In the genomic region with DNA sequence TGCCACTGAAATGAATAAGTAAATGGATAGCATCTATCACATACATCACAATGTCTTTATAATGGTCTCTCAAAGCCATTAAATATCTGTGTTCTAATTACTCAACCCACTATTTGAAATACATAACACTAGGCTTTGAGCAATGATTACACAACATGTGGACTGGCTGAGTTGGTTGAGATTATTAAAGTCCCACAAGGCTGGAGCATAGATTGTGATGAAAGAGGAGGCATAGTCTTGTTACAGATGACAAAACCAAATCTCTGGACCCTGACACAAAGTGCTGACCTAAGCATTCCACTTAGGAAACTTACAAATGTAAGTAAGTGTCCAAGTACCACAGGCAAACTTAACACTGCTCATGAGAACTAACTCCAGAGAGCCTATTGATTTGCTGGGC, we compare ENCODE assay signal across 25 mouse cellular contexts.
"Had no signal": no experiment of that assay in that cellular context is flagged by ENCODE, and none has a peak within 500 bp of the region (broad histone marks: within the 10 kb centered on the region; RNA-seq: fewer than 3 reads in every experiment).

No protein-coding gene starts in this region.

- H3K9me3 ChIP-seq: heart, embryonic 10.5 days; heart, embryonic 12.5 days; hindbrain, embryonic 10.5 days; hindbrain, embryonic 12.5 days; intestine, embryonic 15.5 days; limb, embryonic 13.5 days; limb, embryonic 15.5 days had no signal

- H3K36me3 ChIP-seq: heart, embryonic 10.5 days; heart, embryonic 12.5 days; hindbrain, embryonic 10.5 days; hindbrain, embryonic 12.5 days; intestine, embryonic 15.5 days; limb, embryonic 13.5 days; limb, embryonic 15.5 days had no signal

- H3K9ac ChIP-seq: heart, embryonic 12.5 days; hindbrain, embryonic 12.5 days; hindbrain, embryonic 14.5 days; intestine, embryonic 15.5 days; limb, embryonic 13.5 days; limb, embryonic 15.5 days; liver, embryonic 14.5 days had no signal

- H3K27me3 ChIP-seq: heart, embryonic 12.5 days; hindbrain, embryonic 12.5 days; intestine, embryonic 15.5 days; limb, embryonic 13.5 days; limb, embryonic 15.5 days had no signal

- DNase-seq: gastrocnemius, postnatal 14 days; gastrocnemius, postnatal 36 days; heart, adult 18-20 months; heart, postnatal 10 days; heart, postnatal 4 days; kidney, adult 18-20 months; kidney, adult 8-10 months; kidney, postnatal 14 days; kidney, postnatal 36 days; layer of hippocampus, adult 9-11 months; layer of hippocampus, postnatal 36 days; left cerebral cortex, postnatal 4 days had no signal

- H3K4me1 ChIP-seq: hindbrain, embryonic 10.5 days; hindbrain, embryonic 12.5 days; intestine, embryonic 15.5 days had no signal

- H3K4me2 ChIP-seq: heart, embryonic 12.5 days; hindbrain, embryonic 12.5 days; hindbrain, embryonic 14.5 days; intestine, embryonic 15.5 days; limb, embryonic 13.5 days; limb, embryonic 15.5 days; liver, embryonic 11.5 days had no signal

- H3K27ac ChIP-seq: heart, embryonic 10.5 days; hindbrain, embryonic 10.5 days; hindbrain, embryonic 12.5 days; hindbrain, embryonic 14.5 days; intestine, embryonic 15.5 days; limb, embryonic 13.5 days; limb, embryonic 15.5 days; liver, embryonic 14.5 days had no signal

- H3K4me3 ChIP-seq: heart, embryonic 10.5 days; heart, embryonic 12.5 days; hindbrain, embryonic 10.5 days; hindbrain, embryonic 12.5 days; intestine, embryonic 15.5 days; limb, embryonic 13.5 days; limb, embryonic 15.5 days had no signal

- ATAC-seq: hindbrain, embryonic 16.5 days; inflammation-experienced regulatory T-cells, adult 6 months; intestine, embryonic 15.5 days; intestine, postnatal 0 days had no signal
